Mouse (Mus musculus) left cerebral cortex, postnatal 25 days (tissue): ENCODE measurements around the gene Fcer2a. TPM values are rescaled to one million over a fixed set of nuclear protein-coding genes. Genes with fewer than 3 reads are reported as not detected.
A peak's percentile ranks its signal among the peaks of the same experiment; 100 is the strongest.

Experiments
- DNase-seq, 2 experiments: peaks; one replicate each; pipeline ENCODE4 v3.0.0; 2022; ENCODE audit warnings: low spot score in 2 of 2, mixed read lengths in 1 of 2
- intact Hi-C: fragments of 180-260 bp; cut with DNase I; formaldehyde crosslinking; loops from one replicate; pipeline ENCODE4 v1.15.1; 2025
- total RNA-seq, 2 experiments: library from RNA; stranded (reverse); gene quantifications; 2 replicates each; pipeline ENCODE4 v1.2.3; 2021

Gene Fcer2a
- not detected for total RNA-seq

DNA sequence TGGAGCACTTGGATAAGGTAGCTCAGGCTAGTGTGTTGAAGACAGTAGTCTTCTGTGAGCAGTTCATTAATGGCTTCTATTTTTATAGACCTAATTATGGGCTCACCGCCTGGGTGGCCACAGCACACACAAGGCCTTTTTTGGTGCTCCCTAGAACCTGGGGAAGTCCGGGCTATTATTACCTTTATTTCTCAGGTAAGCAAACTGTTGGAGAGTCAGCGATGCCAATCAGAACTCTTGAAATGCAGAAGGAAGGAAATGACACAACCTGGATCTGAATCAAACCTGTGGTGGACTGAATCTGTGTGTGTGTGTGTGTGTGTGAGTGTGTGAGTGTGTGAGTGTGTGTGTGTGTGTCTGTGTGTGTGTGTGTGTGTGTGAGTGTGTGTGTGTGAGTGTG is at the start of gene Fcer2a:
Gene Fcer2a (minus strand): TSS at position 55 of the 400 bp plus-strand sequence.
- no peak for DNase-seq
- intact Hi-C loops: no loop called here

DNA sequence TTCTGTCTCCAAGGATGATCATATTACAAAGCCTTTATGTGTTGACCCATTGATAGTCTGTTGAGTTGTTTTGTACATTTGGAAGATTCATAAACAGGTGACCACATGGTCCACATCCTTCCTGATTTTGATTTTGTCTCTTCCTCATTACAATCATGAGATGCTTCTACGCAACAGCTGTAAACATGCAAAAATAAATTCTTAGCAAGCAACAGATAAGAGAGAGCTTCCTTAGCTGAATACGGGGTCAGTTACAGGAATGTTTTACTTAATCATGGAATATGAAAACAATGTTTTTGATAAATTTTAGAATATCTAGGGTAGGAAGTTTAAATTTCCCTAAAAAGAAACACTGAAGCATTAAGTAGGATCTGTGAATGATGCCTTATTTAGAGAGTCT is 43.0 kb upstream of the Fcer2a start:
- intact Hi-C loops: no loop called here

GRCm38 (mm10) chr8:3735599-3735998 is 41.6 kb upstream of the Fcer2a start:
- DNase-seq: peak in 1 of 2 experiments; percentile 65
- intact Hi-C loops: no loop called here

More for the DNA sequence above, 43.0 kb upstream of the Fcer2a start:
- no peak for DNase-seq

GRCm38 (mm10) chr8:3734084-3734483 is 40.1 kb upstream of the Fcer2a start:
- intact Hi-C loops: no loop called here
- DNase-seq: no peak

DNA sequence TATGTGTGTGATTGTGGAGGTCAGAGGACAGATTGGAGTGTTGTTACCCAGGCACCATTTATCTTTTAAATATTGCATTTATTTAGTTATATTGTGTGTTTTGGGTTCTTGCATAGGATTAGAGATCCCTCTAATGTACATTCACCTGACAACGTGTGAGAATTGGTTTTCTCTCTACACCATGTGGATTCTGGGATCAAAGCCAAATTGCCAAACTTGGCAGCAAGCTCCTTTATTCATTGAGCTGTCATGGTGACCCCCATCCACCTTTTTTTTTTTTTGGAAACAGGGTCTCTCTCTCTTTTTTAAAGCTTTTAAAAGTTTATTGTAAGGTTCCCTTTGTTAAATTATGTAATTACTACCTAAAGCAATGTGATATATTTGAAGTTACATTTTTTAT is 27.1 kb upstream of the Fcer2a start:
- intact Hi-C loops: loop anchor here (10.0 kb wide), 1 partner anchor 414 kb away; the partner anchor contains the start of gene Cd209g
- DNase-seq: no peak

DNA sequence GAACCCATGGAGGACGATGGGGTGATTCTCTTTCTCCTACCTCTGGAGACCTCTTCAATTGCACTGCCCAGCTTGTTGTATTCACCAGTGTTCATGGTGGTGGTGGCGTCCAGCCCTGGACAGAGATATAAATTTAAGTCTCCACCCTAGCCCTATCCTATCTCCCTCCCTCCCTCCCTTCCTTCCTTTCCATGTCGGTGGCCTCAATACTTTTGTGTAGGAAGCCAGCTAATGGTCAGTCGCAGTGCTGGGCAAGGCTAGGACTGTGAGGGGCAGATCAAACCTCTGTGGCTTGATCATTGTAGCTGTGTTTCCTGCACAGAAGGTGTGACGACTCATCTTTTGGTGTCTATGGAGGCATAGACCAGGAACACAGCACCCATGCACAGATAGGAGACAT is 26.6 kb upstream of the Fcer2a start, which contains the start of gene Clec4g:
Gene Clec4g (minus strand): TSS at position 101 of the 400 bp plus-strand sequence.
- DNase-seq: no peak
- intact Hi-C loops: loop anchor here (10.0 kb wide), 1 partner anchor 414 kb away; the partner anchor contains the start of gene Cd209g

- intact Hi-C loops: loop anchor here (1.0 kb wide), 1 partner anchor 238 kb away; no protein-coding TSS in a partner anchor
- peak; percentile 56 to 64 for DNase-seq
Observed at GRCm38 (mm10) chr8:3718559-3718958, 24.6 kb upstream of the Fcer2a start.

GRCm38 (mm10) chr8:3717321-3717954 is 23.5 kb upstream of the Fcer2a start:
- no peak for DNase-seq
- intact Hi-C loops: no loop called here

DNA sequence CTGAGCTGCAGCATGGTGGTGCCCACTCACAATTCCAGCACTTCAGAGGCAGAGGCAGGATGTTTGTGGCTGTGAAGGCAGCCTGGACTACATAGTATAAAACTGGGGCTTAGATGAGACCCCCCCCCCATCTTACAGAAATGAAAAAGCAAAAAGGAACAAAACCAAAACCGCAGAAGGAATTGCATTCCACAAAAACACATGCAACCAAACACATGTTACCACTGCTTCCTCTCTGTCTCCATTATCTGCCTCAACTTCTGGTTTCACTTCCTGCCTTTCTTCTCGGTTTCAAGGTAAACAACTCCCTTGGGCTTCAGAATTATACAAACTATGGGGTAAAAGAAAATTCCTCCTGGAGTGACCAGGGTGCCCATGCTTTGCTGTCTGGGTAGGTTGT is 17.7 kb upstream of the Fcer2a start:
- no peak for DNase-seq
- intact Hi-C loops: no loop called here

DNA sequence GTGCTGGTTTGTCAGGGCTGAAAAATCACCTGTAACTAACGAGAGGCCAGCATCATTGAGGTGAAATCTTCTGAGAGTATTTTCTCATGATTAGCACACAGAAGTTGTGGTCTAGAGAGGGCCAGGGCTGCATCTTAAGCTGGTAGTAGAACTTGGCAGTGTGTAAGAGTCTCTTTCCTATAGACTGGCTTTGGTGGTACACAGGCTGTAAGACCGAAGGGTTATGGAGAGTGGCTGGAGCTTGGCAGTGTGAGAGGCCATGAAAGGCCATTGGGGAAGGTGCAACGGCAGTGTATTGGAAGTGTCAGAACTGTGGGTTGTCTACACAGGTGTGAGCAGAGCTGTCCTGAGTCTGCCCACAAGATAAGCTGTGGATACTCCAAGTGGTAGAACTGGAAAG is 16.3 kb upstream of the Fcer2a start:
- intact Hi-C loops: no loop called here
- DNase-seq: no peak

DNA sequence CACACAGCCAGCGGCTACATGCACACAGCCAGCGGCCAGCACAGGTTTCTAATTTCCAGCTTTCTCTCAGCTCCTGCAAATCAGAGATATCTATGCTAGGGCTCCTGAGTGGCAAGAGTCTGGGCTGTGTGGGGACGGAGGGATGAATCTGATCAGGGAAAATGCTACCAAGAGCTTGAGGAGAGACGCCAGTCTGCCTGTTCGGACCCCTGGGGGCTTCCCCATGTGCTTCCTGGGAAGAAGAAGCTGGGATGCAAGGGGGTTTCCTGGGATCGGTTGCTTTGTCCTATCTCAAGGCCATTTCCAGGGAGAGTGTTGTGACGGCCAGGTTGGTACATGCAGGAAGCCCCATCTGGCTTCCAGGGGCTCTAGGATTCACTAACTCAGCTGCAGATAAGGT is 13.6 kb upstream of the Fcer2a start:
- intact Hi-C loops: no loop called here
- DNase-seq: no peak

GRCm38 (mm10) chr8:3705711-3706110 is 11.7 kb upstream of the Fcer2a start:
- intact Hi-C loops: no loop called here
- peak in 1 of 2 experiments; percentile 30 for DNase-seq

GRCm38 (mm10) chr8:3701491-3701890 is 7.5 kb upstream of the Fcer2a start:
- intact Hi-C loops: no loop called here

GRCm38 (mm10) chr8:3690774-3691173 is 3.2 kb downstream of the Fcer2a start:
- intact Hi-C loops: no loop called here
- no peak for DNase-seq

More at GRCm38 (mm10) chr8:3701491-3701890, 7.5 kb upstream of the Fcer2a start:
- no peak for DNase-seq

GRCm38 (mm10) chr8:3687537-3687936 is 6.4 kb downstream of the Fcer2a start:
- DNase-seq: no peak
- intact Hi-C loops: no loop called here

DNA sequence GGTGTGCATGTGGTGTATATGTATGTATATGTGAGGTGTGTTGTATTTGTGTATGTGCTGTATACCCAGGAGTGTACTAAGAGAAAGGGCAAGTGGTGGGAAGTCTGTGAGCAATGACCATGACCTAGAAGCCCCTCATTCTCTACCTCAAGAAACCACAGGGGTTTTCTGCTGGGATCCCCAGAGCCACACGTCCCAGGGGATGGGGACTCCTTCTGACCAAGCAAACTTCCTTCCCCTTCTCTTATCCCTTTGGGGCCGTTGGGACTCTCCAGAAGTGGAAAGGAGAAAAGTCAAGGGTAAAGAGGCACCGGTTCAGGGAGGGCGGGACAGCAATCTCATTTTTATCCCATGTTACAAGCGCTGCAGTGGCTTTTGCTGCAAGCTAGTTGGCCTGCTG is 8.6 kb downstream of the Fcer2a start:
- intact Hi-C loops: no loop called here
- no peak for DNase-seq

DNA sequence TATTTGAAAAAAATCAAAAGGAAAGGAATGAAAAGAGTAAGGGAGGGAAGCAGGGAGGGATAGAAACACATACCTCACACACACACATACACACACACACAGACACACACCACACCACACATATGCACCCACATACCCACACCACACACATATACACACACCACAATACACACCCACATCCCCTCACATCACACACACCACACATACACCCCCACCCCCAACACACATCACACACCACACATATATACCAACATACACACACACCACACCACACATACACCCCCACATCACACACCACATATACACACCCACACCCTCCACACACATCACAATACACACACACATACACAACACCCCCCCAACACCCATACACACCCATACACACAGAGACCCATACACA is 9.4 kb downstream of the Fcer2a start:
- intact Hi-C loops: no loop called here
- DNase-seq: no peak

- DNase-seq: no peak
- intact Hi-C loops: no loop called here
Observed at GRCm38 (mm10) chr8:3683408-3684176, 10.4 kb downstream of the Fcer2a start.

DNA sequence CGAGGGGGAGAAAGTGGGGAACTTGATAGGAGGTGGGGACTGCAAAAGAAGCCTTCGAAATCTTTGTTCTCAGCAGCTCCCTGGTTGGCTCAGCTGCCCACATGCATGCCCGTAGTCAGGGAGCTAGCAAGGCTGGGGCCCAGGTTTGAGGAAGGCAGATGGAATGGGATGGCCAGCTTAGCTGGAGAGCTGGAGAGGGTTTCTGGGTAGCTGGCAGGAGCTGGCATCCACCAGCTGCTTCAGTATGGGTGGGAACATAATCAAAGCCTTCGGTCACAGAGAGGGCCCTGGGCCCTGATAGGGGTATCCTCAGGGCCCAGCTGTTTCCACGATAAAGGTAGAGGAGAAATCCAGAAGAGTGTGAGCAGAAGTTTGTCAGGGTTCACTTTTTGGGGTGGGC is 11.5 kb downstream of the Fcer2a start:
- intact Hi-C loops: no loop called here
- no peak for DNase-seq

- no peak for DNase-seq
- intact Hi-C loops: loop anchor here (5.0 kb wide), 1 partner anchor 217 kb away; no protein-coding TSS in a partner anchor
Observed at GRCm38 (mm10) chr8:3679656-3680055, 14.3 kb downstream of the Fcer2a start.

DNA sequence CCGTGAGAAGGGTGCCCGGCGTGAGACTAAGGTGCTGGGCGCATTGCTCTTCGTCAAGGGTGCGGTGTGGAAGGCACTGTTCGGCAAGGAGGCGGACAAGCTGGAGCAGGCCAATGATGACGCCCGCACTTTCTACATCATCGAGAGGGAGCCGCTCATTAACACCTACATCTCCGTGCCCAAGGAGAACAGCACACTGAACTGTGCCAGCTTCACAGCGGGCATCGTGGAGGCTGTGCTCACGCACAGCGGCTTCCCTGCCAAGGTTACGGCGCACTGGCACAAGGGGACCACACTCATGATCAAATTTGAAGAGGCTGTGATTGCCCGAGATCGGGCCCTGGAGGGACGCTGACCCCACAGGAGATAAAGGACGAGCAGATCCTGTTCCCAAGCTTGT is 14.7 kb downstream of the Fcer2a start:
- intact Hi-C loops: loop anchor here (5.0 kb wide), 1 partner anchor 217 kb away; no protein-coding TSS in a partner anchor
- no peak for DNase-seq
